Mouse (Mus musculus) MEL (cell line): ENCODE results near the gene Tssk4. TPM values are rescaled to one million over a fixed set of nuclear protein-coding genes. Genes with fewer than 3 reads are reported as not detected.

Experiments used
- DNase-seq: peaks from one replicate; pipeline ENCODE4 v3.0.0; 2011; ENCODE audit warnings: low read depth, low spot score
- H3K27ac ChIP-seq: 2 replicates; pipeline ENCODE4 v1.5.1; 2012; ENCODE audit warnings: low read depth, mild to moderate bottlenecking, control low read depth, low read length, moderate library complexity; ENCODE audit not compliant: control insufficient read depth
- H3K27me3 ChIP-seq, 2 experiments: fragments of 150-350 bp in 1 of 2; sonication (generic) in 1 of 2; 2 replicates each; pipeline ENCODE4 v1.6.1; 2012; ENCODE audit warnings: low read length in 2 of 2, mild to moderate bottlenecking in 2 of 2, improper control_type of control experiment in 1 of 2, moderate library complexity in 1 of 2; ENCODE audit not compliant: insufficient read depth in 2 of 2, control insufficient read depth in 1 of 2
- H3K36me3 ChIP-seq, 2 experiments: 2 replicates each; pipeline ENCODE4 v1.6.1; 2012 to 2014; ENCODE audit warnings: low read length in 2 of 2, improper control_type of control experiment in 1 of 2, inconsistent platforms in 1 of 2, mild to moderate bottlenecking in 1 of 2; ENCODE audit not compliant: insufficient read depth in 2 of 2, control insufficient read depth in 1 of 2
- H3K4me1 ChIP-seq, 2 experiments: fragments of 150-350 bp in 1 of 2; sonication (generic) in 1 of 2; 2 replicates each; pipeline ENCODE4 v1.6.1; 2012; ENCODE audit warnings: low read length in 2 of 2, improper control_type of control experiment in 1 of 2, mild to moderate bottlenecking in 1 of 2; ENCODE audit not compliant: insufficient read depth in 2 of 2, control insufficient read depth in 1 of 2
- H3K4me3 ChIP-seq, 2 experiments: fragments of 150-350 bp in 1 of 2; sonication (generic) in 1 of 2; 2 replicates each; pipeline ENCODE4 v1.5.1; 2012; ENCODE audit warnings: low read depth in 2 of 2, low read length in 2 of 2, mild to moderate bottlenecking in 2 of 2, moderate library complexity in 2 of 2, control low read depth in 1 of 2, improper control_type of control experiment in 1 of 2; ENCODE audit not compliant: control insufficient read depth in 1 of 2, insufficient read depth in 1 of 2
- H3K79me2 ChIP-seq: 2 replicates; pipeline ENCODE4 v1.6.1; 2012; ENCODE audit warnings: mild to moderate bottlenecking, low read length, moderate library complexity; ENCODE audit not compliant: control insufficient read depth, poor library complexity, insufficient read depth
- H3K9ac ChIP-seq: 2 replicates; pipeline ENCODE4 v1.6.1; 2012; ENCODE audit warnings: low read depth, mild to moderate bottlenecking, control low read depth, low read length, moderate library complexity; ENCODE audit not compliant: control insufficient read depth, poor library complexity, severe bottlenecking
- H3K9me3 ChIP-seq: fragments of 150-350 bp; sonication (generic); replicated peaks from 2 replicates; pipeline ENCODE4 v1.6.1; 2012; ENCODE audit warnings: mild to moderate bottlenecking, low read length, improper control_type of control experiment, moderate library complexity; ENCODE audit not compliant: insufficient read depth
- CHD1 ChIP-seq: IDR thresholded peaks from 2 replicates; pipeline ENCODE4 v1.6.1; 2012; ENCODE audit warnings: low read depth, mild to moderate bottlenecking, inconsistent platforms, low read length, improper control_type of control experiment
- ELF1 ChIP-seq: IDR thresholded peaks from 2 replicates; pipeline ENCODE4 v1.6.1; 2014; ENCODE audit warnings: low read depth, mild to moderate bottlenecking, inconsistent platforms, low read length, improper control_type of control experiment, moderate library complexity
- KAT2A ChIP-seq: conservative IDR thresholded peaks from 2 replicates; pipeline ENCODE4 v1.6.1; 2012; ENCODE audit warnings: low read depth, low read length, improper control_type of control experiment, inconsistent platforms
- MAX ChIP-seq: IDR thresholded peaks from 2 replicates; pipeline ENCODE4 v1.6.1; 2011; ENCODE audit warnings: low read length, improper control_type of control experiment
- MAZ ChIP-seq: IDR thresholded peaks from 2 replicates; pipeline ENCODE4 v1.6.1; 2012; ENCODE audit warnings: low read depth, mild to moderate bottlenecking, inconsistent platforms, low read length, improper control_type of control experiment
- MEF2A ChIP-seq: IDR thresholded peaks from 2 replicates; pipeline ENCODE4 v1.6.1; 2014; ENCODE audit warnings: low read depth, mild to moderate bottlenecking, inconsistent platforms, low read length, improper control_type of control experiment; ENCODE audit not compliant: poor library complexity, insufficient replicate concordance, severe bottlenecking; ENCODE audit errors: extremely low read depth
- MXI1 ChIP-seq: IDR thresholded peaks from 2 replicates; pipeline ENCODE4 v1.6.1; 2011; ENCODE audit warnings: mild to moderate bottlenecking, low read depth, low read length, improper control_type of control experiment
- MYC ChIP-seq: IDR thresholded peaks from 2 replicates; pipeline ENCODE4 v1.6.1; 2011; ENCODE audit warnings: low read depth, mild to moderate bottlenecking, low read length, improper control_type of control experiment, moderate library complexity
- POLR2A ChIP-seq, 2 experiments: IDR thresholded peaks; 2 replicates each; pipeline ENCODE4 v1.6.1; 2011 to 2012; ENCODE audit warnings: low read length in 2 of 2, mild to moderate bottlenecking in 2 of 2, control low read depth in 1 of 2, improper control_type of control experiment in 1 of 2, low read depth in 1 of 2, moderate library complexity in 1 of 2; ENCODE audit not compliant: control insufficient read depth in 1 of 2, insufficient read depth in 1 of 2, poor library complexity in 1 of 2
- POLR2AphosphoS2 ChIP-seq: IDR thresholded peaks from 2 replicates; pipeline ENCODE4 v1.6.1; 2011; ENCODE audit warnings: low read length, improper control_type of control experiment
- RAD21 ChIP-seq: IDR thresholded peaks from 2 replicates; pipeline ENCODE4 v1.6.1; 2011; ENCODE audit warnings: mild to moderate bottlenecking, low read depth, low read length, improper control_type of control experiment
- SIN3A ChIP-seq: IDR thresholded peaks from 2 replicates; pipeline ENCODE4 v1.6.1; 2012; ENCODE audit warnings: low read length, improper control_type of control experiment, inconsistent platforms
- SMC3 ChIP-seq: IDR thresholded peaks from 2 replicates; pipeline ENCODE4 v1.6.1; 2011; ENCODE audit warnings: low read depth, low read length, improper control_type of control experiment
- TAL1 ChIP-seq: IDR thresholded peaks from 2 replicates; pipeline ENCODE4 v1.6.1; 2012; ENCODE audit warnings: mild to moderate bottlenecking, inconsistent platforms, low read length, moderate library complexity, mixed read lengths
- TBP ChIP-seq: IDR thresholded peaks from 2 replicates; pipeline ENCODE4 v1.8.0; 2011; ENCODE audit warnings: low read depth, low read length, improper control_type of control experiment
- UBTF ChIP-seq: IDR thresholded peaks from 2 replicates; pipeline ENCODE4 v1.6.1; 2012; ENCODE audit warnings: low read depth, mild to moderate bottlenecking, inconsistent platforms, low read length, improper control_type of control experiment, moderate library complexity, borderline replicate concordance; ENCODE audit not compliant: insufficient read depth
- ZC3H11A ChIP-seq: IDR thresholded peaks from 2 replicates; pipeline ENCODE4 v1.6.1; 2012; ENCODE audit warnings: low read depth, mild to moderate bottlenecking, inconsistent platforms, low read length, improper control_type of control experiment
- ZKSCAN1 ChIP-seq: IDR thresholded peaks from 2 replicates; pipeline ENCODE4 v1.6.1; 2012; ENCODE audit warnings: low read depth, mild to moderate bottlenecking, inconsistent platforms, low read length, improper control_type of control experiment, moderate library complexity
- ZMIZ1 ChIP-seq: IDR thresholded peaks from 2 replicates; pipeline ENCODE4 v1.6.1; 2012; ENCODE audit warnings: low read depth, mild to moderate bottlenecking, inconsistent platforms, low read length, improper control_type of control experiment, moderate library complexity
- polyA plus RNA-seq, 2 experiments: library from polyadenylated mRNA; stranded (reverse) in 1 of 2; unstranded in 1 of 2; fragments of >175 nt in 1 of 2; fragments of >200 nt in 1 of 2; gene quantifications; 2 replicates each; pipeline versions ENCODE4 v1.2.1 to v1.2.4; 2012; ENCODE audit warnings: low replicate concordance in 2 of 2, low read depth in 1 of 2; ENCODE audit not compliant: insufficient read length in 2 of 2, insufficient read depth in 1 of 2, missing spikeins in 1 of 2
- total RNA-seq: library from RNA; depleted of rRNA; stranded (reverse); fragments of 300-350 nt; gene quantifications from 2 replicates; pipeline ENCODE4 v1.2.3, GENCODE M21; 2012

Tssk4 gene
- total and polyA plus RNA-seq, 3 experiments = 0.08 to 0.40 TPM; not detected in 1

DNA sequence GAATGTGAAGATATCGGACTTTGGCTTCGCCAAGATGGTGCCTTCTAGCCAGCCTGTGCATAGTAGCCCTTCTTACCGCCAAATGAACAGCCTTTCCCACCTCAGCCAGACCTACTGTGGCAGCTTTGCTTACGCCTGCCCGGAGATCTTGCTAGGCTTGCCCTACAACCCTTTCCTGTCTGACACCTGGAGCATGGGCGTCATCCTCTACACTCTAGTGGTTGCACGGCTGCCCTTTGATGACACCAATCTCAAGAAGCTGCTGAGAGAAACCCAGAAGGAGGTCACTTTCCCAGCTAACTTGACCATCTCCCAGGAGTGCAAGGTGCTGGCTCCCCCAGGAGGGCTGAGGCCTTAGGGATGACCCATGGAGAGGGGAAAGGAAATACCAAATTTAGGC, 1.5 kb downstream of the Tssk4 start:
- Histone ChIP-seq H3K4me1 (no peaks in the 10 kb centered on the region), H3K9me3 (no peaks in the 10 kb centered on the region), H3K36me3 (no peaks in the 10 kb centered on the region; a peak in 1 of 4 replicates), H3K9ac (no peak overlapping the region), H3K27me3 (no peaks in the 10 kb centered on the region), H3K4me3 (no peak overlapping the region), H3K27ac (no peak overlapping the region), H3K79me2 (no peaks in the 10 kb centered on the region)
- no peak for DNase-seq
- TF ChIP-seq CHD1 (no peak), UBTF (no peak), TAL1 (no peak), ZKSCAN1 (no peak), SMC3 (no peak), MXI1 (no peak), MAZ (no peak)

DNA sequence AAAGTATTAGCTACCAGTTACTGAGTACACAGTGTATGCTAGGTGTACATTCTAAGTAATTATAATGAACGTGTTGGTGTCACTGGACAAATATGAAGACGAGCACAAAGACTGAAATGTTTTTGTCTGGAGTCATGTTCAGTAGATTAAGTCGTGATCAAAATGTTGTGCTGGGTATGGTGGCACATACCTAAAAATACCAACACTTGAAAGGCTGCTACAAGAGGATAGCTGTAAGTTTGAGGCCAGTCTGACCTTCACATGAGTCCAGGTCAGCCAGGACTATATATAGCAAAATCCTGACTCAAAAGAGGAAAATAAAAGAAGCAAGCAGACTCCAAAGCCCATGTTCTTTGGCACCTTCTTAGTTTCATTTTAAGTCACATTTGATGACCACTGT, 7.0 kb downstream of the Tssk4 start:
- Histone ChIP-seq H3K9ac (no peak overlapping the region), H3K4me3 (no peak overlapping the region), H3K27ac (no peak overlapping the region), H3K4me1 (peaks cover 3 to 14% of the 10 kb centered on the region in 2 experiments), H3K27me3 (no peaks in the 10 kb centered on the region), H3K9me3 (no peaks in the 10 kb centered on the region), H3K79me2 (no peaks in the 10 kb centered on the region; the same call in 1 of the 2 replicates), H3K36me3 (peaks cover 0 to 11% of the 10 kb centered on the region in 2 experiments; a peak in 3 of 4 replicates)
- TF ChIP-seq POLR2A (IDR thresholded peaks at IDR 0.05; ENCODE audit: control insufficient read depth in 1 of 2, insufficient read depth in 1 of 2, low read depth in 1 of 2, low read length in 2 of 2, poor library complexity in 1 of 2) = no peak
- TF ChIP-seq CHD1 = no peak
- no peak for TF ChIP-seq MEF2A
- TF ChIP-seq ELF1 = no peak
- TF ChIP-seq SIN3A = no peak
- no peak for TF ChIP-seq MAX
- TF ChIP-seq TBP = no peak
- no peak for TF ChIP-seq POLR2AphosphoS2
- no peak for TF ChIP-seq RAD21
- DNase-seq = no peak

- H3K9ac ChIP-seq = no peak overlapping the region
- H3K27ac ChIP-seq = no peak overlapping the region
- H3K4me1 ChIP-seq = peaks cover 3 to 14% of the 10 kb centered on the region in 2 experiments
- TF ChIP-seq ZC3H11A (no peak), ELF1 (no peak), MAX (no peak), MYC (no peak), ZMIZ1 (no peak), KAT2A (no peak), ZKSCAN1 (no peak)
- TF ChIP-seq, all 39 proteins: peak for 0
- Histone ChIP-seq H3K79me2 (no peaks in the 10 kb centered on the region; the same call in 1 of the 2 replicates), H3K36me3 (peaks cover 3 to 11% of the 10 kb centered on the region in 2 experiments; a peak in 3 of 4 replicates), H3K9me3 (no peaks in the 10 kb centered on the region), H3K4me3 (no peak overlapping the region), H3K27me3 (no peaks in the 10 kb centered on the region)
- DNase-seq = no peak
Observed at GRCm38 (mm10) chr14:55658011-55658410, 8.0 kb downstream of the Tssk4 start.
